Mouse (Mus musculus) left cerebral cortex, postnatal 4 days (tissue): ENCODE measurements at regions not wholly inside any gene's neighbourhood (a gene's known extent, or its start where the extent isn't known, plus 50 kb on each side); places are given as distances from the start of the nearest gene placed in this dataset.
A peak's percentile ranks its signal among the peaks of the same experiment; 100 is the strongest.

Experiments
- DNase-seq: peaks from one replicate; pipeline ENCODE4 v3.0.0-alpha.2; 2022
- intact Hi-C: fragments of 180-260 bp; cut with DNase I; formaldehyde crosslinking; loops from one replicate; pipeline ENCODE4 v1.15.1; 2025

- no peak for DNase-seq
- intact Hi-C loops = no loop called here
Measured at GRCm38 (mm10) chr16:68428541-68428940, 807.8 kb upstream of the Cadm2 start.

- intact Hi-C loops = no loop called here
- DNase-seq = no peak
Measured at GRCm38 (mm10) chr16:68427522-68427921, 806.8 kb upstream of the Cadm2 start.

- no peak for DNase-seq
- intact Hi-C loops = no loop called here
Measured at GRCm38 (mm10) chr16:68425276-68425675, 804.6 kb upstream of the Cadm2 start.

GRCm38 (mm10) chr16:68401860-68402671 lies 781.4 kb upstream of the Cadm2 start:
- intact Hi-C loops = no loop called here
- DNase-seq = no peak

- intact Hi-C loops = no loop called here
- peak; percentile 21 for DNase-seq
Measured at GRCm38 (mm10) chr16:68400591-68400990, 779.9 kb upstream of the Cadm2 start.

- intact Hi-C loops = no loop called here
- DNase-seq = no peak
Measured at GRCm38 (mm10) chr16:68351088-68351487, 730.4 kb upstream of the Cadm2 start.

- DNase-seq = no peak
- intact Hi-C loops = no loop called here
Measured at GRCm38 (mm10) chr16:68338970-68339369, 718.3 kb upstream of the Cadm2 start.
